Mouse (Mus musculus): ENCODE measurements at regions not wholly inside any gene's neighbourhood (a gene's known extent, or its start where the extent isn't known, plus 50 kb on each side); places are given as distances from the start of the nearest gene placed in this dataset.

DNA sequence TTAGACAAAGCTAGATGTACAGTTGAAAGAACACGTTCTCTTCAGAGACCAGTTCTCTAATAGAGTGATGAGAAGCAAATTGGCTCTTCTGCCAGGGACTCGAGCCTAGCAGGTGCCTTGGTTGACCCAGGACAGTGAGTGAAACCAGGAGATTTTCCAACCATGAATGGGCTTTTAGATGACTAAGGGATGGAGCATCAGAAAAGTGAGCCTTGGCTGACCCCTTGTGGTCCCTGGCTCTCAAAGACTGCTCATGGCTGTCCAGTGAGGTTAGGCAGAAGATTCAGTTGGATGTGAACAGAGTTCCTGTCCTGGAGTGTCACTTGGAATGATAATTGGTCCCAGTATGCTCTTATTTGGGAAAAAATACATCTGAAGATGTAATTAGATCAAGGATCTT is 64.3 kb upstream of the Vash1 start:
- Histone ChIP-seq H3K36me3 (ENCODE audit: control insufficient read depth, insufficient read depth, low read length) (no peaks in the 10 kb centered on the region), H3K27me3 (ENCODE audit: control insufficient read depth, insufficient read depth, low read length) (no peaks in the 10 kb centered on the region), H3K4me2 (ENCODE audit: low read depth, severe bottlenecking) (no peak overlapping the region), H3K27ac (replicated peaks; ENCODE audit: low read depth, low read length) (no peak overlapping the region), H3K9ac (ENCODE audit: low read length) (no peak overlapping the region), H3K9me3 (ENCODE audit: control insufficient read depth, low read length) (no peaks in the 10 kb centered on the region), H3K4me1 (ENCODE audit: control insufficient read depth, insufficient read depth, low read length) (no peaks in the 10 kb centered on the region), H3K4me3 (ENCODE audit: low read depth, low read length) (no peak overlapping the region)
- ATAC-seq (ENCODE audit: insufficient number of reproducible peaks, low FRiP score, low TSS enrichment, low read depth): no peak
- 47% methylated on average over 2 of the region's 2 CpGs for WGBS
- DNase-seq (ENCODE audit: low spot score): peak; percentile 40

DNA sequence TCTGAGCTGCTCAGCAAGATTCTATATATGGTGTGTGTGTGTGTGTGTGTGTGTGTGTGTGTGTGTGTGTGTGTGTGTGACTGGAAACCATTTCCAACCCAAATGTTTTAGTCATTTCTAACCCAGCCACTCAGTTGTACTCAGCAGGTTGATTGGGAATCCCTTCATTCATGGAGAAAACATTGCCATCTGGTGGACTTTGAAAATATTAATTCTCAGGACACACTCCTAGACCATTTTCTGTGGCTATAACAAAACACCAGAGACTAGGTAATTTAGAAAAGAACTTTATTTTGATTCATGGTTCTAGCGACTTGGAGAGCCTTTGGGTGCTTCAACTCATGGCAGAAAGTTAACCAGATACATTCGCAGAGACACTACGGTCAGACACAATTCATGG is 62.2 kb upstream of the Vash1 start:
- Histone ChIP-seq H3K36me3 (ENCODE audit: control insufficient read depth, insufficient read depth, low read length) (no peaks in the 10 kb centered on the region), H3K27me3 (ENCODE audit: control insufficient read depth, insufficient read depth, low read length) (no peaks in the 10 kb centered on the region), H3K4me2 (ENCODE audit: low read depth, severe bottlenecking) (no peak overlapping the region), H3K4me1 (ENCODE audit: control insufficient read depth, insufficient read depth, low read length) (no peaks in the 10 kb centered on the region), H3K4me3 (ENCODE audit: low read depth, low read length) (no peak overlapping the region), H3K9me3 (ENCODE audit: control insufficient read depth, low read length) (no peaks in the 10 kb centered on the region), H3K27ac (replicated peaks; ENCODE audit: low read depth, low read length) (no peak overlapping the region), H3K9ac (ENCODE audit: low read length) (no peak overlapping the region)
- WGBS: 86% methylated on average over 3 of the region's 3 CpGs
- DNase-seq (ENCODE audit: low spot score): no peak
- no peak for ATAC-seq (ENCODE audit: insufficient number of reproducible peaks, low FRiP score, low TSS enrichment, low read depth)

- DNase-seq (ENCODE audit: low spot score): no peak
- H3K27me3 ChIP-seq (ENCODE audit: control insufficient read depth, insufficient read depth, low read length): no peaks in the 10 kb centered on the region
- no peak for ATAC-seq (ENCODE audit: insufficient number of reproducible peaks, low FRiP score, low TSS enrichment, low read depth)
- H3K4me1 ChIP-seq (ENCODE audit: control insufficient read depth, insufficient read depth, low read length): no peaks in the 10 kb centered on the region
- no peaks in the 10 kb centered on the region for H3K36me3 ChIP-seq (ENCODE audit: control insufficient read depth, insufficient read depth, low read length)
- H3K4me3 ChIP-seq (ENCODE audit: low read depth, low read length): no peak overlapping the region
- WGBS: 81% methylated on average over 2 of the region's 2 CpGs
- H3K4me2 ChIP-seq (ENCODE audit: low read depth, severe bottlenecking): no peak overlapping the region
- H3K9me3 ChIP-seq (ENCODE audit: control insufficient read depth, low read length): no peaks in the 10 kb centered on the region
- no peak overlapping the region for H3K27ac ChIP-seq (replicated peaks; ENCODE audit: low read depth, low read length)
- no peak overlapping the region for H3K9ac ChIP-seq (ENCODE audit: low read length)
Observed at GRCm38 (mm10) chr12:86624195-86624594, 54.3 kb upstream of the Vash1 start.

DNA sequence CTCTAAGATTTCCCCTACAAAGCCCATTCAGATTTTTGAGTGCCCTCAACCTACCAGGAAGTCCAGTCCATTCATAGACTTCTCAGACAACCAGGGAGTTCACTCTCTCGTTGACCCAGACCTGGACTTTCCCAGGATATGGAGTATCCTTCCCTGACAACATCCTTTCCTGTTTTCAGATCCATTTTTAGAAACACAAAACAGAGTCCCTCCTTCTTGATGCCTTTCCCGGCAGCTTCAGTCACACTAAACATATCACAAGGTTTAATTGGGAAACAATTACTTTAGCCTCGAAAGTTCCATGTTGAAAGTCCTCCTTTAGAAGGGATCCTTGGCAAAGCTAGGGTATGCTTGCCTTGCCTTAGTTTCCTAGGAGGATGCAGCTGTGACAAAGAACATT is 51.8 kb upstream of the Vash1 start:
- Histone ChIP-seq H3K27me3 (ENCODE audit: control insufficient read depth, insufficient read depth, low read length) (no peaks in the 10 kb centered on the region), H3K4me1 (ENCODE audit: control insufficient read depth, insufficient read depth, low read length) (no peaks in the 10 kb centered on the region), H3K36me3 (ENCODE audit: control insufficient read depth, insufficient read depth, low read length) (no peaks in the 10 kb centered on the region), H3K27ac (replicated peaks; ENCODE audit: low read depth, low read length) (no peak overlapping the region), H3K9ac (ENCODE audit: low read length) (no peak overlapping the region), H3K9me3 (ENCODE audit: control insufficient read depth, low read length) (no peaks in the 10 kb centered on the region), H3K4me3 (ENCODE audit: low read depth, low read length) (no peak overlapping the region), H3K4me2 (ENCODE audit: low read depth, severe bottlenecking) (no peak overlapping the region)
- no peak for ATAC-seq (ENCODE audit: insufficient number of reproducible peaks, low FRiP score, low TSS enrichment, low read depth)
- WGBS: 75% methylated on average over 3 of the region's 3 CpGs
- DNase-seq (ENCODE audit: low spot score): no peak

DNA sequence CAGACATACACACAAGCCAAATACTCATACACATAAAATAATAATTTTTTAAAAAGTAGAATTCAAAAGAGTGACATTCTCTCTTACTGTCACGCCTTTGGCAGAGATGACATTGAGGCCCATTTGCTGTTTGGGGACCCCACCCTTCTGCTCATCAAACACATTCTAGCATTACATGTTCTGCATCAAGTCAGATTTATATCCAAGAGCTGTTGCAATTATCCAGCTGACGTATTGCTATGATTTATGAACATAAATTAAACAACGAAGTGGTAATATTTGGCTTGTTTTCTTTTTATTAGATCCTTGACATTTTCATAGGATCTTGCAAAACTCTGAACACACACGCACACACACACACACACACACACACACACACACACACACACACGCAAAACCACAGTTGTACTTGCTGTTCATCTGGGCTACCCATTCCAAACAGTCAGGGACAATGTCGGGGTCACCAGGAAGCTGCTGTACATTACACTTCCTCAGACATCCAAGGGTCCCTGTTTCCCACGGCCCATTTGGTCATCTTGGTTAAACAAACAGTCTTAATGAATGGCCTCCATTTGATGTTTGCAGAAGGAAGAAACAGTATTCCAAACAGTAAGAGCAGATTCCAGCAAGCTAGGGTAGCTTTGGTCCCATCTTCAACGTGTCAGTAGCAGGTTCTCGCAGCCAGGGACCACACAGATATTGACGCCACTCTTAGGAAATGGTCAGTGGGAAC is 50.3 kb upstream of the Vash1 start:
- DNase-seq (ENCODE audit: low spot score): no peak
- no peaks in the 10 kb centered on the region for H3K4me1 ChIP-seq (ENCODE audit: control insufficient read depth, insufficient read depth, low read length)
- WGBS: 80% methylated on average over 10 of the region's 10 CpGs

More for the DNA sequence above, 50.3 kb upstream of the Vash1 start:
- Histone ChIP-seq H3K4me3 (ENCODE audit: low read depth, low read length) (no peak overlapping the region), H3K27ac (replicated peaks; ENCODE audit: low read depth, low read length) (no peak overlapping the region), H3K9me3 (ENCODE audit: control insufficient read depth, low read length) (no peaks in the 10 kb centered on the region), H3K36me3 (ENCODE audit: control insufficient read depth, insufficient read depth, low read length) (no peaks in the 10 kb centered on the region), H3K4me2 (ENCODE audit: low read depth, severe bottlenecking) (no peak overlapping the region), H3K27me3 (ENCODE audit: control insufficient read depth, insufficient read depth, low read length) (no peaks in the 10 kb centered on the region), H3K9ac (ENCODE audit: low read length) (no peak overlapping the region)
- ATAC-seq (ENCODE audit: insufficient number of reproducible peaks, low FRiP score, low TSS enrichment, low read depth): no peak

Measured in limb, embryonic 11.5 days (tissue).